Mouse (Mus musculus): ENCODE data around the gene Smim7. TPM values are rescaled to one million over a fixed set of nuclear protein-coding genes. Genes with fewer than 3 reads are reported as not detected.

The Smim7 gene
- 156 to 187 TPM (median 175 TPM) in 4 replicates for total RNA-seq (2023)

GRCm38 (mm10) chr8:72570633-72571610 lies at the start of gene Smim7:
Gene Smim7, minus strand, starts transcription at chr8:72571088.

DNA sequence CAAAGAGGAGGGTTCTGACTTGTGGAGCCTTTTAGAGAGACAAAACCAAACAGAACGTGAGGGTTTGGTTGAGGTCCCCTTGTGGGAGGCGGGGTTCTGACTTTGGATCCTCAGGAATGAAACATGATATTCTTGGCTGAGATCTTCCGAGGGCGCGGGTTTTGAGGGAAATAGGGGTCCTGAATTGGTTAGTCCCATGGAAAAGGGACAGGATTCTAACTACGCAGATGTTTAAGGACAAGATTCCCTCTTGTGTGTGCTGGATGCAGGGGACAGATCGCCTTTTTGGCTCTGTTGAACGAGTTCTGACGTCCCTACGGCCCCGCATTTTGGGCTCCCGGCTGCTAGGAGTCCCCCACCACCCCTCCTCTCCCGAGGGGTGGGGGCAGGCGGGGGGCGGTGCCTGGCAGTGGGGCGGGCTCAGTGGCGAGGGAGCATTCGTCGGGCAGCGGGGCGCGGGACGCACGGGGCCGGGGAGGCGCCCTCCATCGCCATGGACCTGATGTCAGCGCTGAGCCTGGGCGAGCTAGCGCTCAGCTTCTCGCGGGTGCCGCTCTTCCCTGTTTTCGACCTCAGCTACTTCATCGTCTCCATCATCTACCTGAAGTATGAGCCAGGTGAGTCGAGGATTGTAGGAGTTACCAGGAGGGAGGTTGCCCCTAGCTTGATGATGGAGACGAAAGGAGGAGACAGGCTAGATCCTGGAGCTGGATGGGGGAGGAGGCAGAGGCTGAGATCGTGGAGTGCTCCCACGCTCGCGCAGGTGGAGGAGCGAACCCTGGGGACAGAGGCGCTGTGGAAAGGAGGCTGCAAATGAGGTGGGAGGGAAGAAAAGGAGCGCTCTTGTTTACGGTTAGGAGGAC lies 954 bp upstream of the Smim7 start, which contains the start of gene Tmem38a:
Gene Tmem38a, plus strand, starts transcription at position 445 of the 863 bp plus-strand sequence.

DNA sequence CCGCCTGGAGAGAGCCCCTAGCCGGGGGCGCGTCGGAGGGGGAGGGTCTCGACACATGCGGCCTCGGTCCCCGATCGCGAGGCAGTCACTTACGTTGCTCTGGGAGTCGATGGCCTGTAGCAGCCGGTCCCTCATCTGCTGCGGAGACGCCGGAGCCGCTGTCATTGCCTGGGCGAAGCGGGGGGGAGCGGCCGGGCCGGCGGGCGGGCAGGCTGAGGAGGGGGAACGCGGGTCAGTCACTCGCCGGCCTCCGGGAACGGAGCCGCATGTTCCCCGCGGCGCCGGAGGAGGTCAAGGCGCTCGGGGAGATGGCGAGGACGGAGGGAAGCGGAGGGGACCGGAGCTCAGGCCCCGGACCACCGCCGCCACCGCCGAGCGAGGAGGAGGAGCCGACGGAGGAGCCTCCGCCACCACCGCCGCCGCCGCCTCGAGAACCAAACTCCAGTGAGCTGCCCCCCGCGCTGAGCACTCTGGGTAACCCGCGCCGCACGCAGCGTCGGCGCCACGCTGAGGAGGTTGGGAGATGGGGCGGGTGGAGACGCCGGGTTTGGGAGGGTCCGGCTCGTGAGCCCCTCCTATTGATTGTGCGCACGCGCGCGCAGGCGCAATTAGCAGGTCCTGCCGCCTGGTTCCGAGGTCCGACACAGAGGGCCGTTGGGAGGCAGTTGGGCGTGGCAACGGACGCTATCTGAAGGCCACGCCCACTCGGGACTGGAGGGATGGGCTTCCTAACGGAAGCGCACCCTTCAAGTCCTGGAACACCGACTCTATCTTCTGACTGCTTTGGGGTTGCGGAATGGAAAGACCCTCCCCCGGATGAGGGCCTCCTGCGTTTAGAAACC lies 22.9 kb downstream of the Smim7 start, which contains the start of gene Med26:
Gene Med26, minus strand, starts transcription at position 469 of the 842 bp plus-strand sequence.

Other genes starting within 250 kb of the Smim7 start
- gene Eps15l1, start 149.6 kb downstream of the Smim7 start, total RNA-seq (2023), result 95.1 to 102 TPM (median 100 TPM) in 4 replicates
- 0.41 to 0.43 TPM (median 0.42 TPM) in 4 replicates for gene Calr3, start 127.2 kb downstream of the Smim7 start, total RNA-seq (2023)
- 16.2 to 29.5 TPM (median 24.9 TPM) in 4 replicates for gene 1700030K09Rik, start 127.2 kb downstream of the Smim7 start, total RNA-seq (2023)
- 117 to 132 TPM (median 126 TPM) in 4 replicates for gene Cherp, start 95.9 kb downstream of the Smim7 start, total RNA-seq (2023)
- 68.3 to 73.8 TPM (median 71.4 TPM) in 4 replicates for gene Slc35e1, start 78.5 kb downstream of the Smim7 start, total RNA-seq (2023)
- 20.1 to 21.5 TPM (median 21.1 TPM) in 4 replicates for gene Med26, start 22.8 kb downstream of the Smim7 start, total RNA-seq (2023)
- 0.73 to 2.3 TPM (median 0.99 TPM) in 4 replicates for gene Tmem38a, start 967 bp upstream of the Smim7 start, total RNA-seq (2023)
- 0.09 TPM in 1 of 4 replicates, not detected in the others for gene Nwd1, start 75.6 kb upstream of the Smim7 start, total RNA-seq (2023)
- gene Sin3b, start 152.2 kb upstream of the Smim7 start, total RNA-seq (2023), result 129 to 144 TPM (median 139 TPM) in 4 replicates
- gene F2rl3, start 190.8 kb upstream of the Smim7 start, total RNA-seq (2023), result 0.49 to 1.3 TPM (median 0.93 TPM) in 4 replicates

Data from B cell, adult 62 days (primary cell).